Mouse (Mus musculus) bone marrow, adult 2 months (tissue): Measurements from ENCODE around the gene Lrrc26.

Source experiments
- CTCF ChIP-seq: fragments of 200-500 bp; IDR thresholded peaks from 2 replicates; pipeline ENCODE4 v1.5.1; 2011; ENCODE audit warnings: low read length, control low read depth; ENCODE audit not compliant: control insufficient read depth, insufficient read depth
- POLR2A ChIP-seq: fragments of 200-500 bp; IDR thresholded peaks from 2 replicates; pipeline ENCODE4 v1.6.1; 2011; ENCODE audit warnings: low read depth, mild to moderate bottlenecking, control low read depth, low read length, borderline replicate concordance; ENCODE audit not compliant: control insufficient read depth

DNA sequence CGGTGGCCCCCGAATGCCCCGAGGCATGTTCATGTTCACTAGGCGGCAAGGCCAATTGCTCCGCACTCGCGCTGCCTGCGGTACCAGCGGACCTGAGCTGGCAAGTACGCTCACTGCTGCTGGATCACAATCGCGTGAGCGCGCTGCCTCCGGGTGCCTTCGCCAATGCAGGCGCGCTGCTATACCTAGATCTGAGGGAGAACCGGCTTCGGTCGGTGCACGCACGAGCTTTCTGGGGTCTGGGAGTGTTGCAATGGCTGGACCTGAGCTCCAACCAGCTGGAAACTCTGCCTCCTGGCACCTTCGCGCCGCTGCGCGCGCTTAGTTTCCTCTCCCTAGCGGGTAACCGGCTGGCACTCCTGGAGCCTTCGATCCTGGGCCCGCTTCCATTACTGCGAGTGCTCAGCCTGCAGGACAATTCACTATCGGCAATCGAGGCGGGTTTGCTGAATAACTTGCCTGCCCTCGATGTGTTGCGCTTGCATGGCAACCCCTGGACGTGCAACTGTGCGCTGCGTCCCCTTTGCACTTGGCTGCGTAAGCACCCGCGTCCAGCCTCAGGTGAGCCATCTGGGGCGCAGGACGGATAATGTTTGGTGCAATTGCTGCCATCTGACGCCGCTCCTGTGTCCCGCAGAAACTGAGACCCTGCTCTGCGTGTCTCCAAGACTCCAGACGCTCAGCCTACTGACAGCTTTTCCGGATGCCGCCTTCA lies 543 bp downstream of the Lrrc26 start:
- TF ChIP-seq CTCF (no peak), POLR2A (no peak)
